Mouse (Mus musculus) olfactory bulb, adult 2 months (tissue): ENCODE measurements around the gene Slc47a1.

ENCODE experiments used
- CTCF ChIP-seq: fragments of 200-500 bp; IDR thresholded peaks from 2 replicates; pipeline ENCODE4 v1.5.1; 2012; ENCODE audit warnings: low read depth, mild to moderate bottlenecking, low read length, moderate library complexity; ENCODE audit not compliant: insufficient read depth
- POLR2A ChIP-seq: fragments of 200-500 bp; IDR thresholded peaks from 2 replicates; pipeline ENCODE4 v1.6.1; 2012; ENCODE audit warnings: mild to moderate bottlenecking, low read depth, low read length, moderate library complexity; ENCODE audit not compliant: insufficient read depth

GRCm38 (mm10) chr11:61319923-61320567 is 58.1 kb downstream of the Slc47a1 start:
- TF ChIP-seq POLR2A (no peak), CTCF (no peak)
